Comparison of ENCODE assay signal across 7 mouse cellular contexts in the genomic region with DNA sequence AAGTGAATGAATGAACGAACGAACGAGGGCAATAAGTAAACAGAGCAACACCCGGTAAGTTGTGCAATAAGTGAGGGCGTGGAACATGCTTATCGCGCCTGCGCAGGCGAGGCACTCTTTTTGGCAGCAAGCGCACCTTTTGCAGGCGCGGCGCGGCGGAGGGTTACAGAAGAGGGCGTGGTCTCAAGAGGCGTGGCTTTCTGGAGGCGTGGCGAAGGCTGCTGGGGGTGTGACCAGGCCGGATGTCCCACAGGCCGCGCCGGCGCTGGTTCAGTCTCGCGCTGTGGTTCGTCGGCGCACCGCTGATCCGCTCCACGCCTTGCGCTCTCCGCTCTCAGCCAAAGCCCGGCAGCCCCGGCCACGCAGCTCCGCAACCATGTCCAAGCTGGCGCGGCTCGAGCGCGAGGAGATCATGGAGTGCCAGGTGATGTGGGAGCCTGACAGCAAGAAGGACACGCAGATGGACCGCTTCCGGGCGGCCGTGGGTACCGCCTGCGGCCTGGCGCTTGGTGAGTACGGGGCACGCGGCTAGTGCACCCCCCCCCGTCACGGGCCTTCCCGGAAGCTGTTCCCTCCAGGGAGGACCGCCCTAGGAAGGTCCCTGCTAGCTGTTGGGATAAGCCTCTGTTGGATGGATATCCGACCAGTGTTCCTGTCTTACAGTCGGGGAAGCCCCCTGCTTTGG. TPM values are rescaled to one million over a fixed set of nuclear protein-coding genes. Genes with fewer than 3 reads are reported as not detected.
DNase-seq lines count a peak whose midpoint lies in the region; ATAC-seq lines count a peak whose summit lies in the region.

A gene (plus strand): TSS at position 214 of the 685 bp plus-strand sequence.

- peaks cover 3% of the 10 kb centered on the region; the same call in 1 of the 2 replicates for H3K36me3 ChIP-seq in embryonic facial prominence, embryonic 12.5 days
- H3K36me3 ChIP-seq in limb, embryonic 11.5 days (ENCODE audit: control insufficient read depth, insufficient read depth, low read length) = no peaks in the 10 kb centered on the region
- no peaks in the 10 kb centered on the region for H3K36me3 ChIP-seq in midbrain, embryonic 14.5 days (ENCODE audit: control insufficient read depth, insufficient read depth, low read length)

- H3K9ac ChIP-seq in embryonic facial prominence, embryonic 12.5 days = peak within 1 kb of the TSS; percentile 77
- H3K9ac ChIP-seq in limb, embryonic 11.5 days (ENCODE audit: low read length) = peak within 1 kb of the TSS; percentile 71
- peak within 1 kb of the TSS; percentile 75 for H3K9ac ChIP-seq in midbrain, embryonic 14.5 days (replicated peaks; ENCODE audit: low read length)

- H3K27ac ChIP-seq in embryonic facial prominence, embryonic 12.5 days = peak within 1 kb of the TSS; percentile 71
- H3K27ac ChIP-seq in limb, embryonic 11.5 days (replicated peaks; ENCODE audit: low read depth, low read length) = no peak within 1 kb of the TSS
- peak within 1 kb of the TSS; percentile 82 for H3K27ac ChIP-seq in midbrain, embryonic 14.5 days (replicated peaks; ENCODE audit: low read depth, low read length)

- under 1% methylated on average over 60 of the region's 60 CpGs for WGBS in embryonic facial prominence, embryonic 12.5 days
- WGBS in limb, embryonic 11.5 days = under 1% methylated on average over 60 of the region's 60 CpGs
- WGBS in midbrain, embryonic 14.5 days = under 1% methylated on average over 59 of the region's 60 CpGs

- peak; percentile 86 for ATAC-seq in embryonic facial prominence, embryonic 12.5 days (ENCODE audit: insufficient number of reproducible peaks, insufficient read depth, low FRiP score, low TSS enrichment)
- ATAC-seq in limb, embryonic 11.5 days (ENCODE audit: insufficient number of reproducible peaks, low FRiP score, low TSS enrichment, low read depth) = peak; percentile 90
- peak; percentile 91 for ATAC-seq in midbrain, embryonic 14.5 days (ENCODE audit: low FRiP score, low TSS enrichment)

- H3K27me3 ChIP-seq in embryonic facial prominence, embryonic 12.5 days = no peaks in the 10 kb centered on the region
- no peaks in the 10 kb centered on the region for H3K27me3 ChIP-seq in limb, embryonic 11.5 days (ENCODE audit: control insufficient read depth, insufficient read depth, low read length)
- H3K27me3 ChIP-seq in midbrain, embryonic 14.5 days (ENCODE audit: control insufficient read depth, insufficient read depth, low read length) = no peaks in the 10 kb centered on the region

- peak within 1 kb of the TSS; percentile 83 for H3K4me3 ChIP-seq in embryonic facial prominence, embryonic 12.5 days
- peak within 1 kb of the TSS; percentile 79 for H3K4me3 ChIP-seq in limb, embryonic 11.5 days (ENCODE audit: low read depth, low read length)
- H3K4me3 ChIP-seq in midbrain, embryonic 14.5 days (replicated peaks; ENCODE audit: low read depth, low read length) = peak within 1 kb of the TSS; percentile 78

- peak within 1 kb of the TSS; percentile 88 for H3K4me2 ChIP-seq in embryonic facial prominence, embryonic 12.5 days (replicated peaks)
- H3K4me2 ChIP-seq in limb, embryonic 11.5 days (ENCODE audit: low read depth, severe bottlenecking) = peak within 1 kb of the TSS; percentile 87
- H3K4me2 ChIP-seq in midbrain, embryonic 14.5 days (ENCODE audit: low read length) = peak within 1 kb of the TSS; percentile 91

- DNase-seq in adrenal gland, postnatal 25 days = peak; percentile 98
- DNase-seq in heart, adult 11 months = peak; percentile 99
- peak; percentile 99 for DNase-seq in kidney, adult 18-20 months
- DNase-seq in limb, embryonic 11.5 days (ENCODE audit: low spot score) = peak; percentile 99
- peak; percentile 97 for DNase-seq in midbrain, embryonic 14.5 days
- peak; percentile 98 to 99 for DNase-seq in spleen, adult 18-20 months

- peaks cover 26% of the 10 kb centered on the region for H3K4me1 ChIP-seq in embryonic facial prominence, embryonic 12.5 days
- peaks cover 21% of the 10 kb centered on the region for H3K4me1 ChIP-seq in limb, embryonic 11.5 days (ENCODE audit: control insufficient read depth, insufficient read depth, low read length)
- H3K4me1 ChIP-seq in midbrain, embryonic 14.5 days (ENCODE audit: control insufficient read depth, insufficient read depth, low read length) = peaks cover 24% of the 10 kb centered on the region

- H3K9me3 ChIP-seq in embryonic facial prominence, embryonic 12.5 days = no peaks in the 10 kb centered on the region
- H3K9me3 ChIP-seq in limb, embryonic 11.5 days (ENCODE audit: control insufficient read depth, low read length) = no peaks in the 10 kb centered on the region
- H3K9me3 ChIP-seq in midbrain, embryonic 14.5 days (ENCODE audit: control insufficient read depth, low read length) = no peaks in the 10 kb centered on the region

RNA-seq across cellular contexts. Expression of the gene that starts here (rescaled TPM):
- total RNA-seq in adrenal gland, postnatal 25 days (2021) = 88.5 and 93.5 TPM in 2 replicates
- 41.5 and 42.5 TPM in 2 replicates for polyA plus RNA-seq in embryonic facial prominence, embryonic 12.5 days (2016; fragmentation: Nextera tagmentation; extraction: Ambion mirVana)
- 35.7 and 40.5 TPM in 2 replicates for polyA plus RNA-seq in limb, embryonic 11.5 days (2014; fragmentation: Nextera tagmentation; extraction: Ambion mirVana)
- polyA plus RNA-seq in midbrain, embryonic 14.5 days (2014; fragmentation: Nextera tagmentation; extraction: Ambion mirVana) = 63.6 and 71.3 TPM in 2 replicates
